Mouse (Mus musculus): ENCODE results near the gene Tmprss13. TPM values are rescaled to one million over a fixed set of nuclear protein-coding genes. Genes with fewer than 3 reads are reported as not detected.

Gene Tmprss13
- total and polyA plus RNA-seq, 3 experiments = not detected

- in situ Hi-C loops (cut with MboI; ENCODE audit: low pct_ligation_motif_present, low pct_unique_long_range_greater_than_20kb, low sequenced_read_pairs) = loop anchor here (25.0 kb wide), 1 partner anchor 383 kb away; the partner anchor contains the start of gene Cd3e
- Histone ChIP-seq H3K36me3 (replicated peaks in 1 of 2; ENCODE audit: control insufficient read depth in 1 of 2, insufficient read depth in 1 of 2, low read length in 1 of 2) (no peaks in the 10 kb centered on the region), H3K4me2 (ENCODE audit: insufficient read depth, low read depth, poor library complexity, severe bottlenecking) (no peak overlapping the region)
These were observed 76.3 kb downstream of the Tmprss13 start for GRCm38 (mm10) chr9:45395218-45395617.

GRCm38 (mm10) chr9:45395796-45396195 is 76.9 kb downstream of the Tmprss13 start:
- TF ChIP-seq ZMIZ1 (IDR thresholded peaks at IDR 0.05; ENCODE audit: low read depth, low read length) (no peak), ZNF384 (IDR thresholded peaks at IDR 0.05; ENCODE audit: low read depth, low read length) (no peak), MYC (IDR thresholded peaks at IDR 0.05; ENCODE audit: low read depth, low read length) (no peak), JUND (conservative IDR thresholded peaks at IDR 0.05; ENCODE audit: low read depth, low read length) (no peak)
- no peak overlapping the region for H3K27ac ChIP-seq (ENCODE audit: insufficient read depth, low read depth)
- DNase-seq (ENCODE audit: extremely low read depth) = no peak
- dilution Hi-C loops (cut with MboI; ENCODE audit: extremely low pct_ligation_motif_present, extremely low pct_unique_long_range_greater_than_20kb, low sequenced_read_pairs) = no loop called here
- H3K36me3 ChIP-seq (replicated peaks in 1 of 2; ENCODE audit: control insufficient read depth in 1 of 2, insufficient read depth in 1 of 2, low read length in 1 of 2) = no peaks in the 10 kb centered on the region
- H3K9ac ChIP-seq (ENCODE audit: insufficient read depth, low read depth) = no peak overlapping the region
- H3K4me3 ChIP-seq (replicated peaks in 1 of 3; ENCODE audit: low read depth in 2 of 3, low read length in 2 of 3, poor library complexity in 1 of 3) = no peak overlapping the region
- H3K27me3 ChIP-seq (replicated peaks) = peaks cover 52% of the 10 kb centered on the region
- in situ Hi-C loops (cut with MboI; ENCODE audit: low pct_ligation_motif_present, low pct_unique_long_range_greater_than_20kb, low sequenced_read_pairs) = loop anchor here (25.0 kb wide), 1 partner anchor 383 kb away; the partner anchor contains the start of gene Cd3e
- peaks cover 0 to 14% of the 10 kb centered on the region in 2 experiments; a peak in 3 of 4 replicates for H3K4me1 ChIP-seq (ENCODE audit: control insufficient read depth in 1 of 2, insufficient read depth in 2 of 2)
- H3K79me2 ChIP-seq (replicated peaks; ENCODE audit: control insufficient read depth, extremely low read depth, insufficient read depth, poor library complexity, severe bottlenecking) = no peaks in the 10 kb centered on the region
- no peak overlapping the region for H3K4me2 ChIP-seq (ENCODE audit: insufficient read depth, low read depth, poor library complexity, severe bottlenecking)
- no peaks in the 10 kb centered on the region for H3K9me3 ChIP-seq (replicated peaks; ENCODE audit: low read length)

More at GRCm38 (mm10) chr9:45395218-45395617, 76.3 kb downstream of the Tmprss13 start:
- no peak for DNase-seq (ENCODE audit: extremely low read depth)
- dilution Hi-C loops (cut with MboI; ENCODE audit: extremely low pct_ligation_motif_present, extremely low pct_unique_long_range_greater_than_20kb, low sequenced_read_pairs) = no loop called here
- H3K9ac ChIP-seq (ENCODE audit: insufficient read depth, low read depth) = no peak overlapping the region
- H3K27me3 ChIP-seq (replicated peaks) = peaks cover 46% of the 10 kb centered on the region
- no peak for TF ChIP-seq SIN3A (IDR thresholded peaks at IDR 0.05; ENCODE audit: low read length)
- TF ChIP-seq MAZ (IDR thresholded peaks at IDR 0.05; ENCODE audit: low read depth, low read length) = no peak
- no peak for TF ChIP-seq RCOR1 (conservative IDR thresholded peaks at IDR 0.05; ENCODE audit: low read depth, low read length)
- no peak for TF ChIP-seq KAT2A (IDR thresholded peaks at IDR 0.05; ENCODE audit: insufficient replicate concordance, low read length)
- TF ChIP-seq MXI1 (IDR thresholded peaks at IDR 0.05; ENCODE audit: low read depth, low read length) = no peak
- TF ChIP-seq TCF12 (IDR thresholded peaks at IDR 0.05; ENCODE audit: low read depth, low read length) = no peak
- no peak for TF ChIP-seq HCFC1 (IDR thresholded peaks at IDR 0.05; ENCODE audit: low read depth, low read length)
- TF ChIP-seq IRF4 (IDR thresholded peaks at IDR 0.05; ENCODE audit: low read depth, low read length) = no peak
- no peak for TF ChIP-seq CHD1 (IDR thresholded peaks at IDR 0.05; ENCODE audit: low read depth, low read length)
- TF ChIP-seq USF1 (IDR thresholded peaks at IDR 0.05; ENCODE audit: low read depth, low read length) = no peak
- no peaks in the 10 kb centered on the region for H3K79me2 ChIP-seq (replicated peaks; ENCODE audit: control insufficient read depth, extremely low read depth, insufficient read depth, poor library complexity, severe bottlenecking)
- no peaks in the 10 kb centered on the region for H3K9me3 ChIP-seq (replicated peaks; ENCODE audit: low read length)
- no peak overlapping the region for H3K4me3 ChIP-seq (replicated peaks in 1 of 3; ENCODE audit: low read depth in 2 of 3, low read length in 2 of 3, poor library complexity in 1 of 3)
- no peak overlapping the region for H3K27ac ChIP-seq (ENCODE audit: insufficient read depth, low read depth)
- H3K4me1 ChIP-seq (ENCODE audit: control insufficient read depth in 1 of 2, insufficient read depth in 2 of 2) = peaks cover 0 to 14% of the 10 kb centered on the region in 2 experiments; a peak in 3 of 4 replicates

Other genes starting within 250 kb of the Tmprss13 start
- 0.51 and 0.88 TPM in 2 replicates for gene Jaml, start 239.9 kb upstream of the Tmprss13 start, total RNA-seq (2012; rRNA removed)
- gene Jaml, start 239.9 kb upstream of the Tmprss13 start, total RNA-seq (2014; rRNA removed) = 0.87 and 0.96 TPM in 2 replicates
- gene Jaml, start 239.9 kb upstream of the Tmprss13 start, polyA plus RNA-seq (2012; ENCODE audit: insufficient read length, low read depth) = 1.1 and 1.4 TPM in 2 replicates
- gene Scn2b, start 201.3 kb upstream of the Tmprss13 start, total RNA-seq (2012; rRNA removed) = 0.04 TPM in 1 of 2 replicates, not detected in the other
- not detected in 2 replicates for gene Scn2b, start 201.3 kb upstream of the Tmprss13 start, total RNA-seq (2014; rRNA removed)
- 0.07 TPM in 1 of 2 replicates, not detected in the other for gene Scn2b, start 201.3 kb upstream of the Tmprss13 start, polyA plus RNA-seq (2012; ENCODE audit: insufficient read length, low read depth)
- gene Scn4b, start 180.7 kb upstream of the Tmprss13 start, total RNA-seq (2012; rRNA removed) = 0.04 TPM in 1 of 2 replicates, not detected in the other
- 0.04 TPM in 1 of 2 replicates, not detected in the other for gene Scn4b, start 180.7 kb upstream of the Tmprss13 start, total RNA-seq (2014; rRNA removed)
- gene Scn4b, start 180.7 kb upstream of the Tmprss13 start, polyA plus RNA-seq (2012; ENCODE audit: insufficient read length, low read depth) = not detected in 2 replicates
- not detected in 2 replicates for gene BC049352, start 137.1 kb upstream of the Tmprss13 start, total RNA-seq (2012; rRNA removed)
- gene BC049352, start 137.1 kb upstream of the Tmprss13 start, total RNA-seq (2014; rRNA removed) = not detected in 2 replicates
- gene BC049352, start 137.1 kb upstream of the Tmprss13 start, polyA plus RNA-seq (2012; ENCODE audit: insufficient read length, low read depth) = 0.14 and 0.17 TPM in 2 replicates
- not detected in 2 replicates for gene Tmprss4, start 115.0 kb upstream of the Tmprss13 start, total RNA-seq (2012; rRNA removed)
- gene Tmprss4, start 115.0 kb upstream of the Tmprss13 start, total RNA-seq (2014; rRNA removed) = not detected in 2 replicates
- not detected in 2 replicates for gene Tmprss4, start 115.0 kb upstream of the Tmprss13 start, polyA plus RNA-seq (2012; ENCODE audit: insufficient read length, low read depth)
- 3.4 and 3.9 TPM in 2 replicates for gene Il10ra, start 50.0 kb upstream of the Tmprss13 start, total RNA-seq (2012; rRNA removed)
- gene Il10ra, start 50.0 kb upstream of the Tmprss13 start, total RNA-seq (2014; rRNA removed) = 3.1 and 3.7 TPM in 2 replicates
- gene Il10ra, start 50.0 kb upstream of the Tmprss13 start, polyA plus RNA-seq (2012; ENCODE audit: insufficient read length, low read depth) = 4.5 and 5.1 TPM in 2 replicates
- 0.08 TPM in 1 of 2 replicates, not detected in the other for gene Fxyd6, start 51.1 kb downstream of the Tmprss13 start, total RNA-seq (2012; rRNA removed)
- not detected in 2 replicates for gene Fxyd6, start 51.1 kb downstream of the Tmprss13 start, total RNA-seq (2014; rRNA removed)
- not detected in 2 replicates for gene Fxyd6, start 51.1 kb downstream of the Tmprss13 start, polyA plus RNA-seq (2012; ENCODE audit: insufficient read length, low read depth)
- not detected in 2 replicates for gene Fxyd2, start 80.6 kb downstream of the Tmprss13 start, total RNA-seq (2012; rRNA removed)
- not detected in 2 replicates for gene Fxyd2, start 80.6 kb downstream of the Tmprss13 start, total RNA-seq (2014; rRNA removed)
- not detected in 2 replicates for gene Fxyd2, start 80.6 kb downstream of the Tmprss13 start, polyA plus RNA-seq (2012; ENCODE audit: insufficient read length, low read depth)
- not detected in 2 replicates for gene Dscaml1, start 107.5 kb downstream of the Tmprss13 start, total RNA-seq (2012; rRNA removed)
- not detected in 2 replicates for gene Dscaml1, start 107.5 kb downstream of the Tmprss13 start, total RNA-seq (2014; rRNA removed)
- gene Dscaml1, start 107.5 kb downstream of the Tmprss13 start, polyA plus RNA-seq (2012; ENCODE audit: insufficient read length, low read depth) = not detected in 2 replicates

Data from CH12.LX (cell line).